Mouse (Mus musculus): ENCODE data around the gene Rpl9-ps1. TPM values are rescaled to one million over a fixed set of nuclear protein-coding genes. Genes with fewer than 3 reads are reported as not detected.

The Rpl9-ps1 gene
- polyA plus RNA-seq, 1 experiment, result not detected

DNA sequence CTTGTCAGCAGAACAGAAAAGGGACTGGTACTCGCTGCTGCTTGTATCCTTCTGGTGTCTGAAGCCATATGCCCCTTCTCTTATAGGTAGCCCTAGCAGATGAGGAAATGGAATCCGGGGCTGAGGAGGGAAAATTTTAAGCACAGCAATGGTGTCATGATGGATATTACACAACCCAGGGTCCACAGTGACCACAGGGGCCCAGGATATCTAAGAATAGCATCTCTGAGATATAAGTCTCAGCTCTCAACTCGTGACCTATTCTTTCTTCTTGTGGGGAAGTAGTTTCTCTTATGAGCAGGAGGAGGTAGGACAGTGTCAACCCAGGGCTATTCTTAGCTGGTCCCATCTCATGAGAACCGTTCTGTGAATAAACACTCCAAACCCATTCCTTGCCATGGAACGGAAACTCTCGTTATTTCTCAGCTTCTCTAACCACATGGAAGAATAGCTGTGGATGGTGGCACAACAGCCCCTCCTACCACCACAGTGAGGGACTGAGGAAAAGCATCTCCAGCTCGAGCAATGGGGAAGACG, 4.0 kb upstream of the Rpl9-ps1 start, which contains the start of gene Ccl3:
Gene Ccl3 (minus strand): TSS at position 51 of the 537 bp plus-strand sequence.
- peak within 1 kb of the TSS; percentile 76 for H3K4me3 ChIP-seq (ENCODE audit: insufficient read depth, low read length)
- no peak for TF ChIP-seq CTCF (IDR thresholded peaks at IDR 0.05; ENCODE audit: low read depth, low read length)
- no peak for TF ChIP-seq POLR2A (IDR thresholded peaks at IDR 0.05; ENCODE audit: borderline replicate concordance, low read depth, low read length)
- H3K4me1 ChIP-seq (ENCODE audit: control insufficient read depth, insufficient read depth, low read length), result peaks cover 33% of the 10 kb centered on the region
- H3K27ac ChIP-seq (ENCODE audit: insufficient read depth, low read depth, low read length), result peak within 1 kb of the TSS; percentile 99

GRCm38 (mm10) chr11:83646356-83647149, 1.1 kb upstream of the Rpl9-ps1 start:
- peak overlapping the region; percentile 35 for H3K27ac ChIP-seq (ENCODE audit: insufficient read depth, low read depth, low read length)
- TF ChIP-seq POLR2A (IDR thresholded peaks at IDR 0.05; ENCODE audit: borderline replicate concordance, low read depth, low read length) (no peak), CTCF (IDR thresholded peaks at IDR 0.05; ENCODE audit: low read depth, low read length) (no peak)

GRCm38 (mm10) chr11:83641216-83641615, 4.2 kb downstream of the Rpl9-ps1 start:
- TF ChIP-seq CTCF (IDR thresholded peaks at IDR 0.05; ENCODE audit: low read depth, low read length) (no peak), POLR2A (IDR thresholded peaks at IDR 0.05; ENCODE audit: borderline replicate concordance, low read depth, low read length) (no peak)
- H3K27ac ChIP-seq (ENCODE audit: insufficient read depth, low read depth, low read length), result peak overlapping the region; percentile 96
- H3K4me1 ChIP-seq (ENCODE audit: control insufficient read depth, insufficient read depth, low read length), result peaks cover 42% of the 10 kb centered on the region
- no peak overlapping the region for H3K4me3 ChIP-seq (ENCODE audit: insufficient read depth, low read length)

More at GRCm38 (mm10) chr11:83646356-83647149, 1.1 kb upstream of the Rpl9-ps1 start:
- H3K4me1 ChIP-seq (ENCODE audit: control insufficient read depth, insufficient read depth, low read length), result peaks cover 22% of the 10 kb centered on the region
- H3K4me3 ChIP-seq (ENCODE audit: insufficient read depth, low read length), result no peak overlapping the region

DNA sequence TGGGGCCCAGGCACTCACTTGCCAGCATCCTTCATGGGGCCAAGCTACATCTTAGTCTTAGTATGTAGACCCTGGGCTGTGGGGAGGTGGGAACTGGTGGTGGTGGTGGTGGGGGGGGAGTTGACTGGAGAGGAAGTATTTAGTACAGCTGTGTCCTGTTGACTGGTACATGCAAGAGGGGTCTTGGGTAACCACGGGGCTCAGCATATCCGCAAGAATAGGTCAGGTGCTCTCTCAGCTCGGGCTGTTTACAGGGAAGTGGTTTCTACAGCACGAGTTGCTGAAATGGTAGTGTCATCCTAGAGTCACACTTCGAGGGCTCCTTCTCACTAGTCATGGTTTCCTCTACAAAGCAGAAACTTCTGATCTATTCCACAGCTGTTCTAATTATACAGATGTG, 5.3 kb downstream of the Rpl9-ps1 start:
- Histone ChIP-seq H3K27ac (ENCODE audit: insufficient read depth, low read depth, low read length) (peak overlapping the region; percentile 96), H3K4me3 (ENCODE audit: insufficient read depth, low read length) (peak overlapping the region; percentile 30; the same call in 1 of the 2 replicates), H3K4me1 (ENCODE audit: control insufficient read depth, insufficient read depth, low read length) (peaks cover 46% of the 10 kb centered on the region)
- no peak for TF ChIP-seq POLR2A (IDR thresholded peaks at IDR 0.05; ENCODE audit: borderline replicate concordance, low read depth, low read length)
- TF ChIP-seq CTCF (IDR thresholded peaks at IDR 0.05; ENCODE audit: low read depth, low read length), result no peak

DNA sequence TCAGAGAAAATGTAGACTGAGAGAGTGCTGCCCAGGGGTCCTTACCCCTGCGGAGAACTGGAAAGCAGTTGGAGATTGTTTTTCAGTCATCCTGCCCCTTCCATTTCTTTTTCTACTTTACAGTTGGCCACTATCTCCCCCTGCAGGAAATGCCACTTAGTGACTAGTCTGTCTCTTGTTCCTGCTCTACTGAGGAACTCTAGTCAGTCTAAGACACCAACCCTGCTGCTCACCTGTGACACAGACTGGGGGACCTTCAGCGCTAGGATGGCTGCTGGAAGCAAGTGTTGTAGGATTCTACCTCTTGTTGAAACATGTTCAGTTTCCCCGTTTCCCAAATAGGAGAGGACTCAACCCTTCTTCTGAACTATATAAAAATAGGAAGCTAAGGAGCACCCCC, 5.9 kb downstream of the Rpl9-ps1 start:
- Histone ChIP-seq H3K4me3 (ENCODE audit: insufficient read depth, low read length) (no peak overlapping the region), H3K27ac (ENCODE audit: insufficient read depth, low read depth, low read length) (peak overlapping the region; percentile 96), H3K4me1 (ENCODE audit: control insufficient read depth, insufficient read depth, low read length) (peaks cover 49% of the 10 kb centered on the region)
- no peak for TF ChIP-seq POLR2A (IDR thresholded peaks at IDR 0.05; ENCODE audit: borderline replicate concordance, low read depth, low read length)
- no peak for TF ChIP-seq CTCF (IDR thresholded peaks at IDR 0.05; ENCODE audit: low read depth, low read length)

DNA sequence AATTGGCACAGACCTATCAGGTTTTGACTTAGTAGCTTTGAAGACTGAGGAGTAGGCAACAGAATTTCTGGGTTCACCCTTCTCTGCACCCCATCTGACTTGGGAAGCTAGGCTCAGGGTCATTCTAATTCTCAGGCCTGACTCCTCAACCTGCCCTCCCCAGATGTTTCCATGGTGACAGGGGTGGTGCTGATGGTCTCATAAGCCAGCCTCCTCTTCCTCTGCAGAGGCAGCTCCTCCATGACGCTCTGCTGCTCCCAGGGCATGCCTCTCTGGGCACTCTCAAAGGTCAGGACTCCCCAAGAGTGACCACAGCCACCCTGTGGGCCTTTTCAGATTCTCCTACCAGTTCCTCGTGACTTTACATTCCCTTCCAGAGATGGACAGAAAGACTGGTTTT, 6.5 kb downstream of the Rpl9-ps1 start:
- peak overlapping the region; percentile 96 for H3K27ac ChIP-seq (ENCODE audit: insufficient read depth, low read depth, low read length)
- TF ChIP-seq POLR2A (IDR thresholded peaks at IDR 0.05; ENCODE audit: borderline replicate concordance, low read depth, low read length), result no peak
- no peak for TF ChIP-seq CTCF (IDR thresholded peaks at IDR 0.05; ENCODE audit: low read depth, low read length)

GRCm38 (mm10) chr11:83636742-83637235, 8.6 kb downstream of the Rpl9-ps1 start:
- no peak overlapping the region for H3K27ac ChIP-seq (ENCODE audit: insufficient read depth, low read depth, low read length)

More for the DNA sequence above, 6.5 kb downstream of the Rpl9-ps1 start:
- H3K4me1 ChIP-seq (ENCODE audit: control insufficient read depth, insufficient read depth, low read length), result peaks cover 55% of the 10 kb centered on the region
- no peak overlapping the region for H3K4me3 ChIP-seq (ENCODE audit: insufficient read depth, low read length)

DNA sequence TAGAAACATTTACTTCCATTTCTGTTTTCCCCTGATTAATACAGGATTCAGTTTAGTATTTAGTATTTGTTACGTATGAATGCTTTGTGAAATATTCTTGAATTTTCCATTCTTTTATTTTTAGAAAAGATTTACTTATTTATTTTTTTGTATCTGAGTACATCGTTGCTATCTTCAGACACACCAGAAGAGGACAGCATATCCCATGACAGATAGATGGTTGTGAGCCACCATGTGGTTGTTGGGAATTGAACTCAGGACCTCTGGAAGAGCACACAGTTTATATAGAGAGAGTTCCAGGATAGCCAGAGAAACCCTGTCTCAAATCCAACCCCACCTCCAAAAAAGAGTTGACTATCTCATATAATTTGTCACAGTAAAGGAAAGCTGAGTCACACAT, 10.5 kb downstream of the Rpl9-ps1 start:
- Histone ChIP-seq H3K4me1 (ENCODE audit: control insufficient read depth, insufficient read depth, low read length) (peaks cover 61% of the 10 kb centered on the region), H3K27ac (ENCODE audit: insufficient read depth, low read depth, low read length) (no peak overlapping the region), H3K4me3 (ENCODE audit: insufficient read depth, low read length) (no peak overlapping the region)
- TF ChIP-seq POLR2A (IDR thresholded peaks at IDR 0.05; ENCODE audit: borderline replicate concordance, low read depth, low read length) (no peak), CTCF (IDR thresholded peaks at IDR 0.05; ENCODE audit: low read depth, low read length) (no peak)

More at GRCm38 (mm10) chr11:83636742-83637235, 8.6 kb downstream of the Rpl9-ps1 start:
- Histone ChIP-seq H3K4me1 (ENCODE audit: control insufficient read depth, insufficient read depth, low read length) (peaks cover 58% of the 10 kb centered on the region), H3K4me3 (ENCODE audit: insufficient read depth, low read length) (no peak overlapping the region)
- TF ChIP-seq CTCF (IDR thresholded peaks at IDR 0.05; ENCODE audit: low read depth, low read length) (no peak), POLR2A (IDR thresholded peaks at IDR 0.05; ENCODE audit: borderline replicate concordance, low read depth, low read length) (no peak)

GRCm38 (mm10) chr11:83634425-83634824, 11.0 kb downstream of the Rpl9-ps1 start:
- Histone ChIP-seq H3K4me1 (ENCODE audit: control insufficient read depth, insufficient read depth, low read length) (peaks cover 61% of the 10 kb centered on the region), H3K4me3 (ENCODE audit: insufficient read depth, low read length) (no peak overlapping the region), H3K27ac (ENCODE audit: insufficient read depth, low read depth, low read length) (no peak overlapping the region)
- TF ChIP-seq POLR2A (IDR thresholded peaks at IDR 0.05; ENCODE audit: borderline replicate concordance, low read depth, low read length), result no peak
- TF ChIP-seq CTCF (IDR thresholded peaks at IDR 0.05; ENCODE audit: low read depth, low read length), result no peak

GRCm38 (mm10) chr11:83632744-83633143, 12.7 kb downstream of the Rpl9-ps1 start:
- peaks cover 56% of the 10 kb centered on the region for H3K4me1 ChIP-seq (ENCODE audit: control insufficient read depth, insufficient read depth, low read length)
- TF ChIP-seq CTCF (IDR thresholded peaks at IDR 0.05; ENCODE audit: low read depth, low read length) (peak; percentile 88), POLR2A (IDR thresholded peaks at IDR 0.05; ENCODE audit: borderline replicate concordance, low read depth, low read length) (no peak)
- H3K27ac ChIP-seq (ENCODE audit: insufficient read depth, low read depth, low read length), result no peak overlapping the region
- H3K4me3 ChIP-seq (ENCODE audit: insufficient read depth, low read length), result no peak overlapping the region
